Mouse (Mus musculus): ENCODE results near the gene Ntrk2. TPM values are rescaled to one million over a fixed set of nuclear protein-coding genes. Genes with fewer than 3 reads are reported as not detected.

The Ntrk2 gene
- polyA plus RNA-seq, 1 experiment from 2014 or later, result 3.2 TPM

GRCm38 (mm10) chr13:58831999-58832398, 25.6 kb downstream of the Ntrk2 start:
- Histone ChIP-seq H3K9me3 (ENCODE audit: control insufficient read depth, low read length) (no peaks in the 10 kb centered on the region), H3K36me3 (ENCODE audit: control insufficient read depth, insufficient read depth, low read length) (no peaks in the 10 kb centered on the region), H3K4me3 (ENCODE audit: low read length) (no peak overlapping the region), H3K4me2 (ENCODE audit: low read depth, low read length) (no peak overlapping the region), H3K4me1 (replicated peaks; ENCODE audit: control insufficient read depth, insufficient read depth, low read length) (no peaks in the 10 kb centered on the region), H3K27me3 (ENCODE audit: control insufficient read depth, insufficient read depth, low read depth, low read length) (no peaks in the 10 kb centered on the region), H3K27ac (ENCODE audit: low read length) (no peak overlapping the region), H3K9ac (ENCODE audit: low read length) (no peak overlapping the region)
- WGBS, result 67% methylated on average over 4 of the region's 4 CpGs
- ATAC-seq (ENCODE audit: low read depth), result no peak

DNA sequence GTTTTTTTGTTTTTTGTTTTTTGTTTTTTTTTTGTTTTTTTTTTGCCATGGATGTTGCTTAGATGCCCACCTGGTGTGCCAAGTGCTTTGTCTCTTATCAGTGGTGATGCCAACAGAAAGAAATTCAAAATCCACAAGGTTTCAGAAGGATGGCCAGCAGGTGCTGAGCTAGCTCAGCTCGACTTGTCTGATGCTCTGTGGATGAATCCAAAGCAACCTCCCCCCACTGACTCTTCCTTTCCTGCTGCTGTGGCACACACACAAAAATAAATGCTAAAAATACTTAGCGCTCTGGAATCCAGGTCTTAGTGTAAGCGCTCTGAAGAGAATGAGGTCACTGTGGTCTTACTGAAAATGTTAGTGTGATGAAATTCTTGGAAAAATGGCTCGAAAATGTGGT, 28.4 kb downstream of the Ntrk2 start:
- WGBS, result 64% methylated on average over 4 of the region's 4 CpGs
- H3K9ac ChIP-seq (ENCODE audit: low read length), result no peak overlapping the region
- no peaks in the 10 kb centered on the region for H3K27me3 ChIP-seq (ENCODE audit: control insufficient read depth, insufficient read depth, low read depth, low read length)
- no peaks in the 10 kb centered on the region for H3K36me3 ChIP-seq (ENCODE audit: control insufficient read depth, insufficient read depth, low read length)
- ATAC-seq (ENCODE audit: low read depth), result no peak
- H3K4me1 ChIP-seq (replicated peaks; ENCODE audit: control insufficient read depth, insufficient read depth, low read length), result no peaks in the 10 kb centered on the region
- H3K9me3 ChIP-seq (ENCODE audit: control insufficient read depth, low read length), result no peaks in the 10 kb centered on the region
- no peak overlapping the region for H3K4me2 ChIP-seq (ENCODE audit: low read depth, low read length)
- no peak overlapping the region for H3K27ac ChIP-seq (ENCODE audit: low read length)
- no peak overlapping the region for H3K4me3 ChIP-seq (ENCODE audit: low read length)

- 83% methylated on average over 1 of the region's 1 CpGs for WGBS
- ATAC-seq (ENCODE audit: low read depth), result no peak
- H3K36me3 ChIP-seq (ENCODE audit: control insufficient read depth, insufficient read depth, low read length), result no peaks in the 10 kb centered on the region
Observed at GRCm38 (mm10) chr13:58836891-58837290, 30.5 kb downstream of the Ntrk2 start.

GRCm38 (mm10) chr13:58838110-58838509, 31.7 kb downstream of the Ntrk2 start:
- H3K36me3 ChIP-seq (ENCODE audit: control insufficient read depth, insufficient read depth, low read length), result no peaks in the 10 kb centered on the region
- WGBS, result 76% methylated on average over 8 of the region's 8 CpGs
- no peak overlapping the region for H3K27ac ChIP-seq (ENCODE audit: low read length)
- no peak overlapping the region for H3K9ac ChIP-seq (ENCODE audit: low read length)
- H3K4me3 ChIP-seq (ENCODE audit: low read length), result no peak overlapping the region
- no peaks in the 10 kb centered on the region for H3K27me3 ChIP-seq (ENCODE audit: control insufficient read depth, insufficient read depth, low read depth, low read length)
- peaks cover 4% of the 10 kb centered on the region; the same call in 1 of the 2 replicates for H3K4me1 ChIP-seq (replicated peaks; ENCODE audit: control insufficient read depth, insufficient read depth, low read length)
- no peak for ATAC-seq (ENCODE audit: low read depth)
- H3K9me3 ChIP-seq (ENCODE audit: control insufficient read depth, low read length), result no peaks in the 10 kb centered on the region
- no peak overlapping the region for H3K4me2 ChIP-seq (ENCODE audit: low read depth, low read length)

More at GRCm38 (mm10) chr13:58836891-58837290, 30.5 kb downstream of the Ntrk2 start:
- H3K9ac ChIP-seq (ENCODE audit: low read length), result no peak overlapping the region
- peaks cover 4% of the 10 kb centered on the region; the same call in 1 of the 2 replicates for H3K4me1 ChIP-seq (replicated peaks; ENCODE audit: control insufficient read depth, insufficient read depth, low read length)
- no peak overlapping the region for H3K4me3 ChIP-seq (ENCODE audit: low read length)
- H3K27ac ChIP-seq (ENCODE audit: low read length), result no peak overlapping the region
- no peaks in the 10 kb centered on the region for H3K27me3 ChIP-seq (ENCODE audit: control insufficient read depth, insufficient read depth, low read depth, low read length)
- no peak overlapping the region for H3K4me2 ChIP-seq (ENCODE audit: low read depth, low read length)
- no peaks in the 10 kb centered on the region for H3K9me3 ChIP-seq (ENCODE audit: control insufficient read depth, low read length)

GRCm38 (mm10) chr13:58840731-58841359, 34.5 kb downstream of the Ntrk2 start:
- H3K4me2 ChIP-seq (ENCODE audit: low read depth, low read length), result peak overlapping the region; percentile 16; the same call in 1 of the 2 replicates

DNA sequence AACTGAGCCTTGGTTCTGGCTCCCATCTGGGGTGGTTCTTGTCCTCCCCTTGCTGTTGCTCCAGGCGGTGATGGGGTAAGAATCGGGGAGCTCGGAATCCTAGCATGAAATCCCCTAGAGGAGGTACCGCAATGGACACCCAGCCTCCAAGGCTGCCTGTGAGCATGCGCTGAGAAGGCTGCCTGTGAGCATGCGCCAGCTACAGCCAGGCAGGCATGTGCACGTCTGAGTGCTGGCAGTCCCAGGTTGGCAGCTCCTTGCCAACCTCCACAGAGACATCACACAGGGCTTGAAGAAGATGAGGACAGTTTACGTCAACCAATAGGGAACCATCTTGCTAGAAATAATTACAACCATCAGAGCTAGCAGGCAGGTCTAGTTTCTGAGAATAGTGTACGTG, 37.5 kb downstream of the Ntrk2 start:
- no peak overlapping the region for H3K9ac ChIP-seq (ENCODE audit: low read length)
- no peaks in the 10 kb centered on the region for H3K27me3 ChIP-seq (ENCODE audit: control insufficient read depth, insufficient read depth, low read depth, low read length)
- H3K27ac ChIP-seq (ENCODE audit: low read length), result no peak overlapping the region
- H3K9me3 ChIP-seq (ENCODE audit: control insufficient read depth, low read length), result peaks cover 2% of the 10 kb centered on the region; the same call in 1 of the 2 replicates
- no peak overlapping the region for H3K4me3 ChIP-seq (ENCODE audit: low read length)
- no peak for ATAC-seq (ENCODE audit: low read depth)
- H3K36me3 ChIP-seq (ENCODE audit: control insufficient read depth, insufficient read depth, low read length), result no peaks in the 10 kb centered on the region
- H3K4me2 ChIP-seq (ENCODE audit: low read depth, low read length), result no peak overlapping the region
- peaks cover 4% of the 10 kb centered on the region; the same call in 1 of the 2 replicates for H3K4me1 ChIP-seq (replicated peaks; ENCODE audit: control insufficient read depth, insufficient read depth, low read length)
- 77% methylated on average over 9 of the region's 9 CpGs for WGBS

More at GRCm38 (mm10) chr13:58840731-58841359, 34.5 kb downstream of the Ntrk2 start:
- Histone ChIP-seq H3K27me3 (ENCODE audit: control insufficient read depth, insufficient read depth, low read depth, low read length) (no peaks in the 10 kb centered on the region), H3K9me3 (ENCODE audit: control insufficient read depth, low read length) (no peaks in the 10 kb centered on the region), H3K36me3 (ENCODE audit: control insufficient read depth, insufficient read depth, low read length) (no peaks in the 10 kb centered on the region), H3K27ac (ENCODE audit: low read length) (no peak overlapping the region), H3K4me1 (replicated peaks; ENCODE audit: control insufficient read depth, insufficient read depth, low read length) (peaks cover 4% of the 10 kb centered on the region; the same call in 1 of the 2 replicates), H3K9ac (ENCODE audit: low read length) (no peak overlapping the region), H3K4me3 (ENCODE audit: low read length) (no peak overlapping the region)
- WGBS, result 21% methylated on average over 7 of the region's 7 CpGs
- ATAC-seq (ENCODE audit: low read depth), result peak; percentile 75

DNA sequence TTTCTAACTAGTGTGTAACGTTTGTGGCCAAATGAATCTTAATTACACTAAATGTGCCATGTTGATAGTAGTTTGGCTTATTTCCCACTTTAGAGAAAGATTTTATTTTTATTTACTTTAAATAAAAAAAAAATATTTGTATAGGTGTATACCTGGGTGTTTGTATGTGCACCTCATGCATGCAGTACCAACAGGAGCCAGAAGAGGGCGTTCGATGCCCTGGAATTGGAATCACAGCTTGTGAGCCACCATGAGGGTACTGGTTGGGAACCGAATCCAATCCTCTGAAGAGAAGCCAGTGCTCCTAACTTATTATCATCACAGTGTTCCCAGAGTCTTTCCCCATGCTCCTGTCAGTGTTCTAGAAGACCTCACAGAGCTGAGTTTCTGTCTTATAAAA, 42.2 kb downstream of the Ntrk2 start:
- H3K4me1 ChIP-seq (replicated peaks; ENCODE audit: control insufficient read depth, insufficient read depth, low read length), result no peaks in the 10 kb centered on the region
- H3K4me3 ChIP-seq (ENCODE audit: low read length), result no peak overlapping the region
- H3K9me3 ChIP-seq (ENCODE audit: control insufficient read depth, low read length), result peaks cover 2% of the 10 kb centered on the region; the same call in 1 of the 2 replicates
- ATAC-seq (ENCODE audit: low read depth), result no peak
- 86% methylated on average over 4 of the region's 4 CpGs for WGBS
- H3K36me3 ChIP-seq (ENCODE audit: control insufficient read depth, insufficient read depth, low read length), result no peaks in the 10 kb centered on the region
- H3K4me2 ChIP-seq (ENCODE audit: low read depth, low read length), result no peak overlapping the region
- no peak overlapping the region for H3K27ac ChIP-seq (ENCODE audit: low read length)
- H3K27me3 ChIP-seq (ENCODE audit: control insufficient read depth, insufficient read depth, low read depth, low read length), result no peaks in the 10 kb centered on the region
- H3K9ac ChIP-seq (ENCODE audit: low read length), result no peak overlapping the region

DNA sequence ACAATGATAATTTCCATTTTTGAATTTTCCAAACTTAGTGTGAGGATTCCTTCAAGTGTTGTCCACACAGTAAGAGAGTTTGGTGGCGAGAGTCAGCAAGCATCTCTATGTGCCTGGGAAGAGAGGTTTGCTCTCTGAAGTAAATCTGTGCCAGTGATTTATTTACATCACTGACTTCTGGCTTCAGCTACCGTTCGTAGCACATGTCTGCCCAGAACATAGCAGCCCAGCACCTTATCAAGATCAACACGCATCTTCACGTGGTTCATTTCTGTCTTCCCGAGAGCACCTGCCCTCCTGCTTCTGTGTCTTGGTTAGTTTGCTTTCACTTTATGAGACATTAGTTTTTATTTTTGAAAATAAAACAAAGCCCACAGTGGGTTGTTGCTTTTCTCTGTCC, 47.3 kb downstream of the Ntrk2 start:
- Histone ChIP-seq H3K9ac (ENCODE audit: low read length) (no peak overlapping the region), H3K27ac (ENCODE audit: low read length) (no peak overlapping the region), H3K9me3 (ENCODE audit: control insufficient read depth, low read length) (peaks cover under 1% of the 10 kb centered on the region; the same call in 1 of the 2 replicates), H3K4me1 (replicated peaks; ENCODE audit: control insufficient read depth, insufficient read depth, low read length) (no peaks in the 10 kb centered on the region), H3K27me3 (ENCODE audit: control insufficient read depth, insufficient read depth, low read depth, low read length) (no peaks in the 10 kb centered on the region), H3K4me2 (ENCODE audit: low read depth, low read length) (no peak overlapping the region), H3K4me3 (ENCODE audit: low read length) (no peak overlapping the region), H3K36me3 (ENCODE audit: control insufficient read depth, insufficient read depth, low read length) (no peaks in the 10 kb centered on the region)
- ATAC-seq (ENCODE audit: low read depth), result no peak
- WGBS, result 63% methylated on average over 6 of the region's 6 CpGs

DNA sequence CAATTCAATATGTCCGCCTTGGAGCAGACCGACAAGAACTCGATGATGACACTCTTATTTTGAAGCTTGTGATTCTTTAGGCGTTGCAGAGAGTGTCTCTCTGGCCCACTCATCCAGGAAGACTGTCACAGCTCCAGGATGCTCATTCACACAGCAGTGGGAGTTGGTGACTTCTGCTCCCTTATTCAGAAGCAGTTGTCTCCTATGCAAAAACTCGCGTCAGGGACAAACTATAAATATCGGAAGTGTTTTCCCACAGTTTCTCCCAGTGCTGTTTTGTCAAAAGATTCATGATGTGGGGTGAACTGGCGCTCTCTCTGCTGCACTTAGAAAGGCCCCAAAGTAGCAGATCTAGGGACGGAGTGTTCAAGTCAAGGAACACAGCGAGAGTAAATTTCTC, 59.9 kb downstream of the Ntrk2 start:
- Histone ChIP-seq H3K36me3 (ENCODE audit: control insufficient read depth, insufficient read depth, low read length) (no peaks in the 10 kb centered on the region), H3K4me1 (replicated peaks; ENCODE audit: control insufficient read depth, insufficient read depth, low read length) (no peaks in the 10 kb centered on the region), H3K4me2 (ENCODE audit: low read depth, low read length) (no peak overlapping the region), H3K9ac (ENCODE audit: low read length) (no peak overlapping the region), H3K27me3 (ENCODE audit: control insufficient read depth, insufficient read depth, low read depth, low read length) (no peaks in the 10 kb centered on the region), H3K27ac (ENCODE audit: low read length) (no peak overlapping the region), H3K9me3 (ENCODE audit: control insufficient read depth, low read length) (no peaks in the 10 kb centered on the region), H3K4me3 (ENCODE audit: low read length) (no peak overlapping the region)
- 79% methylated on average over 10 of the region's 10 CpGs for WGBS
- no peak for ATAC-seq (ENCODE audit: low read depth)
